9 mouse cellular contexts compared by ENCODE assay signal in genomic region chr14:47364742-47365449, GRCm38 (mm10). TPM values are rescaled to one million over a fixed set of nuclear protein-coding genes. Genes with fewer than 3 reads are reported as not detected.
DNase-seq lines count a peak whose midpoint lies in the region; ATAC-seq and TF ChIP-seq lines count a peak whose summit lies in the region.
"Had no signal": no experiment of that assay in that cellular context is flagged by ENCODE, and none has a peak within 500 bp of the region (broad histone marks: within the 10 kb centered on the region; RNA-seq: fewer than 3 reads in every experiment).

No protein-coding gene starts in this region.

- no peaks in the 10 kb centered on the region for H3K27me3 ChIP-seq in kidney, postnatal 0 days (ENCODE audit: insufficient read depth, low read length)
- no peaks in the 10 kb centered on the region for H3K27me3 ChIP-seq in heart, embryonic 16.5 days (ENCODE audit: control insufficient read depth, insufficient read depth, low read length)
- H3K27me3 ChIP-seq in liver, embryonic 12.5 days (replicated peaks): peaks cover 3% of the 10 kb centered on the region; the same call in 1 of the 2 replicates
- 0 out of 2 replicates have a peak, but pooled peaks cover 4% of the 10 kb centered on the region for H3K27me3 ChIP-seq in neural tube, embryonic 13.5 days

- H3K4me3 ChIP-seq in kidney, postnatal 0 days (replicated peaks; ENCODE audit: low read depth, low read length): no peak overlapping the region
- H3K4me3 ChIP-seq in brown adipose tissue, adult 24 weeks (ENCODE audit: insufficient read depth, low read depth, low read length): no peak overlapping the region
- peak overlapping the region; percentile 22 for H3K4me3 ChIP-seq in heart, embryonic 16.5 days (ENCODE audit: low read length)
- H3K4me3 ChIP-seq in liver, embryonic 12.5 days: peak overlapping the region; percentile 27
- peak overlapping the region; percentile 18; the same call in 1 of the 2 replicates for H3K4me3 ChIP-seq in neural tube, embryonic 13.5 days
- H3K4me3 ChIP-seq: myocyte had no signal

- TF ChIP-seq CTCF in kidney, postnatal 0 days (IDR thresholded peaks at IDR 0.05; ENCODE audit: low read depth): no peak

- no peaks in the 10 kb centered on the region for H3K36me3 ChIP-seq in kidney, postnatal 0 days (ENCODE audit: insufficient read depth, low read length)
- H3K36me3 ChIP-seq in heart, embryonic 16.5 days (ENCODE audit: control insufficient read depth, insufficient read depth): no peaks in the 10 kb centered on the region
- H3K36me3 ChIP-seq in liver, embryonic 12.5 days: no peaks in the 10 kb centered on the region
- H3K36me3 ChIP-seq in neural tube, embryonic 13.5 days: no peaks in the 10 kb centered on the region

- 0 out of 2 replicates have a peak overlapping the region, but pooled peaks have one; percentile 5 for H3K27ac ChIP-seq in kidney, postnatal 0 days
- 0 out of 2 replicates have a peak overlapping the region, but pooled peaks have one; percentile 28 for H3K27ac ChIP-seq in brown adipose tissue, adult 24 weeks (replicated peaks; ENCODE audit: low read depth, low read length)
- no peak overlapping the region for H3K27ac ChIP-seq in heart, embryonic 16.5 days (ENCODE audit: low read length)
- H3K27ac ChIP-seq in liver, embryonic 12.5 days: no peak overlapping the region; the same call in 1 of the 2 replicates
- no peak overlapping the region for H3K27ac ChIP-seq in neural tube, embryonic 13.5 days (replicated peaks)

- no peaks in the 10 kb centered on the region for H3K9me3 ChIP-seq in kidney, postnatal 0 days (replicated peaks; ENCODE audit: low read length)
- H3K9me3 ChIP-seq in heart, embryonic 16.5 days (replicated peaks; ENCODE audit: control insufficient read depth, low read length): no peaks in the 10 kb centered on the region
- H3K9me3 ChIP-seq in liver, embryonic 12.5 days (replicated peaks): no peaks in the 10 kb centered on the region
- H3K9me3 ChIP-seq in neural tube, embryonic 13.5 days: no peaks in the 10 kb centered on the region

- H3K4me1 ChIP-seq in kidney, postnatal 0 days (replicated peaks; ENCODE audit: insufficient read depth, low read length): peaks cover 11% of the 10 kb centered on the region; the same call in 1 of the 2 replicates
- H3K4me1 ChIP-seq in brown adipose tissue, adult 24 weeks (ENCODE audit: control insufficient read depth, insufficient read depth, insufficient read length, low read length): no peaks in the 10 kb centered on the region
- peaks cover 5% of the 10 kb centered on the region for H3K4me1 ChIP-seq in heart, embryonic 16.5 days (ENCODE audit: control insufficient read depth, insufficient read depth, low read length)
- H3K4me1 ChIP-seq in liver, embryonic 12.5 days: peaks cover 32% of the 10 kb centered on the region
- H3K4me1 ChIP-seq in neural tube, embryonic 13.5 days (replicated peaks): peaks cover 22% of the 10 kb centered on the region

- peak; percentile 46; the same call in 1 of the 2 replicates for ATAC-seq in kidney, postnatal 0 days (replicated peaks; ENCODE audit: low FRiP score, low read depth)
- 0 out of 2 replicates have a peak, but pooled peaks have one; percentile 34 for ATAC-seq in heart, embryonic 16.5 days (replicated peaks; ENCODE audit: extremely low read depth, insufficient read depth, low FRiP score)
- peak; percentile 77 for ATAC-seq in liver, embryonic 12.5 days
- ATAC-seq in neural tube, embryonic 13.5 days (ENCODE audit: low read depth): no peak
- no peak for ATAC-seq in activated CD4-positive, CD25-positive, alpha-beta regulatory T cell, adult 4 months

- peak overlapping the region; percentile 46 for H3K4me2 ChIP-seq in kidney, postnatal 0 days (ENCODE audit: low read length)
- H3K4me2 ChIP-seq in heart, embryonic 16.5 days (ENCODE audit: low read depth, low read length): peak overlapping the region; percentile 58
- H3K4me2 ChIP-seq in liver, embryonic 12.5 days: peak overlapping the region; percentile 67
- H3K4me2 ChIP-seq in neural tube, embryonic 13.5 days: peak overlapping the region; percentile 49

- peak; percentile 40 for DNase-seq in kidney, postnatal 0 days (ENCODE audit: low spot score)
- DNase-seq in kidney, postnatal 14 days: no peak
- no peak for DNase-seq in layer of hippocampus, postnatal 25 days (ENCODE audit: extremely low spot score in 1 of 2, low spot score in 1 of 2)

- 30% methylated on average over 21 of the region's 21 CpGs for WGBS in kidney, postnatal 0 days
- WGBS in heart, embryonic 16.5 days: 31% methylated on average over 21 of the region's 21 CpGs
- 20% methylated on average over 21 of the region's 21 CpGs for WGBS in liver, embryonic 12.5 days (ENCODE audit: insufficient replicate concordance)
- WGBS in neural tube, embryonic 13.5 days: 33% methylated on average over 21 of the region's 21 CpGs

- no peak overlapping the region for H3K9ac ChIP-seq in kidney, postnatal 0 days (ENCODE audit: low read depth, low read length)
- peak overlapping the region; percentile 20; the same call in 1 of the 2 replicates for H3K9ac ChIP-seq in heart, embryonic 16.5 days (ENCODE audit: low read length)
- peak overlapping the region; percentile 46 for H3K9ac ChIP-seq in liver, embryonic 12.5 days
- H3K9ac ChIP-seq in neural tube, embryonic 13.5 days: peak overlapping the region; percentile 43; the same call in 1 of the 2 replicates

RNA-seq across cellular contexts. Expression of gene Lgals3, which starts 2.7 kb away (rescaled TPM):
- 107 and 117 TPM in 2 replicates for polyA plus RNA-seq in kidney, postnatal 0 days (2015; fragmentation: Nextera tagmentation; extraction: Ambion mirVana)
- polyA plus RNA-seq in brown adipose tissue, adult 24 weeks (2012; ENCODE audit: insufficient read depth, insufficient read length, missing spikeins): 11.3 and 22.2 TPM in 2 replicates
- polyA plus RNA-seq in heart, embryonic 16.5 days (2015; fragmentation: Nextera tagmentation; extraction: Ambion mirVana): 15.4 and 18.8 TPM in 2 replicates
- 13.7 and 14.6 TPM in 2 replicates for polyA plus RNA-seq in liver, embryonic 12.5 days (2016; fragmentation: Nextera tagmentation; extraction: Ambion mirVana)
- 2.0 TPM in 2 replicates for polyA plus RNA-seq in neural tube, embryonic 13.5 days (2015; fragmentation: Nextera tagmentation; extraction: Ambion mirVana)
- total RNA-seq in layer of hippocampus, postnatal 25 days (2021): 1 to 10 TPM in 1 of 2 experiments, under 1 TPM in 1; 0.91 to 1.3 TPM
- 10 to 100 TPM; 43.2 to 70.4 TPM for polyA plus RNA-seq in activated CD4-positive, CD25-positive, alpha-beta regulatory T cell, adult 4 months (2017; shearing (Covaris generic))

RNA-seq across cellular contexts. Expression of gene Dlgap5, which starts 53.3 kb away (rescaled TPM):
- 12.1 and 16.8 TPM in 2 replicates for polyA plus RNA-seq in kidney, postnatal 0 days (2015; fragmentation: Nextera tagmentation; extraction: Ambion mirVana)
- not detected in 2 replicates for polyA plus RNA-seq in brown adipose tissue, adult 24 weeks (2012; ENCODE audit: insufficient read depth, insufficient read length, missing spikeins)
- polyA plus RNA-seq in heart, embryonic 16.5 days (2015; fragmentation: Nextera tagmentation; extraction: Ambion mirVana): 32.7 and 35.1 TPM in 2 replicates
- polyA plus RNA-seq in liver, embryonic 12.5 days (2016; fragmentation: Nextera tagmentation; extraction: Ambion mirVana): 68.0 and 73.9 TPM in 2 replicates
- 9.1 and 12.2 TPM in 2 replicates for polyA plus RNA-seq in neural tube, embryonic 13.5 days (2015; fragmentation: Nextera tagmentation; extraction: Ambion mirVana)
- total RNA-seq in layer of hippocampus, postnatal 25 days (2021): under 1 TPM; 0.34 to 0.61 TPM
- 10 to 100 TPM; 14.7 to 15.5 TPM for polyA plus RNA-seq in activated CD4-positive, CD25-positive, alpha-beta regulatory T cell, adult 4 months (2017; shearing (Covaris generic))

Comparison
In these comparisons a context has a peak if more than half of its experiments do, and no peak if none do; other contexts are left out.
1. ATAC-seq: peak in kidney, postnatal 0 days (single experiment), heart, embryonic 16.5 days (single experiment) and liver, embryonic 12.5 days (single experiment); none in neural tube, embryonic 13.5 days (single experiment) and activated CD4-positive, CD25-positive, alpha-beta regulatory T cell, adult 4 months (single experiment).
2. H3K27ac ChIP-seq: peak in kidney, postnatal 0 days (single experiment) and brown adipose tissue, adult 24 weeks (single experiment); none in heart, embryonic 16.5 days (single experiment), liver, embryonic 12.5 days (single experiment) and neural tube, embryonic 13.5 days (single experiment).
3. H3K4me3 ChIP-seq: peak in heart, embryonic 16.5 days (single experiment), liver, embryonic 12.5 days (single experiment) and neural tube, embryonic 13.5 days (single experiment); none in kidney, postnatal 0 days (single experiment) and brown adipose tissue, adult 24 weeks (single experiment).
4. RNA of gene Dlgap5, which starts 53.3 kb away (polyA plus RNA-seq): 68.0 to 73.9 TPM in liver, embryonic 12.5 days, 32.7 to 35.1 TPM in heart, embryonic 16.5 days, 14.7 to 15.5 TPM in activated CD4-positive, CD25-positive, alpha-beta regulatory T cell, adult 4 months, 12.1 to 16.8 TPM in kidney, postnatal 0 days and 9.1 to 12.2 TPM in neural tube, embryonic 13.5 days; not detected in brown adipose tissue, adult 24 weeks; every median in the first group is over 10 times any median in the second.
5. Peak in every context shown above with its lines, with median percentiles within 50 percentile points of each other: H3K4me2 ChIP-seq.